Mouse (Mus musculus) right cerebral cortex, adult 18-20 months (tissue): ENCODE data around the gene Tdo2.

ENCODE experiments used
- DNase-seq: peaks from one replicate; pipeline ENCODE4 v3.0.0; 2022; ENCODE audit warnings: mixed read lengths

The Tdo2 gene

DNA sequence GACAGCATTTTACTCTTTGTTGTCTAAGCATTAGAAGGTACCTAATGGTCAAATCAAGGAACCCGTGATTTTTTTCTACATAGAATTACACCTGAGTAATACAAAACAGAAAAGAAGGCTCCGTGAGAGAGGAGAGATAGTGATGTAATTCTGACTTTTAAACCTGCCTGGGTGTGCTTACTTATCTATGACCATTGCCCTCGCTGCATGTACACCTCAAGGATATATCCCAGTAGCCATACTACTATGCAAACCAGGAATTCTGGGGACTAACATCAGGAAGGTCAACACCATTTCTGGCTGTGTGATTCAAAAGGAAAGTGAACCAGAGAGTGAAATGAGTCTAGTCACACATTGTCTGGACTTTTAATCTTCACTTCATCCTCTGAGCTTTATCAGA is 33.7 kb downstream of the Tdo2 start:
- no peak for DNase-seq

DNA sequence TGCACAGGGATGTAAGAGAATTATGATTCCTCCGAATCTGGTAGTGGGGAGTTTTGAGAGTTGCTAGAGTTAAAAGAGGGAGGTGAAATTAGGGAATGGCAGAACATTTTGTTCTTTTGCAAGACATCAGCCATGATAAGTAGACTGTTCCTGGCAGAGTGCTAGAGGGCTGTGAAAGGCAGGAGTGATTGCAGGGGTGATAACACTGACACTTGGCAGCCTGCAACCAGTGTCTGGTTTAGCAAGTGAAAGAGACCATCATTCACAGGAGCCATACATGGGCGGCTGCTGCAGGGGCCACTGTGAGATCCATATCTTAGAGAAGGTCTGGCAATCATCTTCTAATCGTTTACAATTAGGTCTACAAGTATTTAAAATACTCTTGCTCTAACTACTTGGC is 37.1 kb downstream of the Tdo2 start:
- no peak for DNase-seq

DNA sequence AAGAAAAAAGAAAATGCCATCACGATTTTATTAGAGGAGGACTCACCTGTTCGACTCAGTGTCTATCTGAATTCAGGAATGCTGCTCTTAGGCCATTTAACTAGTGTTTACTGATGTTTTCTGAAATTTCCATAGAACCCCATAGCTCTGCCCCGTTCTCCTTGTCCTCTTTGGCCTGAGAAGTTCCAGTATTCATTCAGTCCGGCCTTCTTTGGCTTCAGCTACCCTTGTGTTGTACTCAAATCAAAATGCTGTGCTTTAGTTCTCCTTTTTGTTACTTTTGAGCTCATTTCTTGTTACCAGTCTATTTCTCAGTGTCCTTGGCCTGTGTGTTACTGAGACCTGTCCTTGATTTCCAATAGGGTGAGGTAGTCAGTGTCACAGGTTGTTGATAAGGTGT is 42.7 kb downstream of the Tdo2 start:
- no peak for DNase-seq

DNA sequence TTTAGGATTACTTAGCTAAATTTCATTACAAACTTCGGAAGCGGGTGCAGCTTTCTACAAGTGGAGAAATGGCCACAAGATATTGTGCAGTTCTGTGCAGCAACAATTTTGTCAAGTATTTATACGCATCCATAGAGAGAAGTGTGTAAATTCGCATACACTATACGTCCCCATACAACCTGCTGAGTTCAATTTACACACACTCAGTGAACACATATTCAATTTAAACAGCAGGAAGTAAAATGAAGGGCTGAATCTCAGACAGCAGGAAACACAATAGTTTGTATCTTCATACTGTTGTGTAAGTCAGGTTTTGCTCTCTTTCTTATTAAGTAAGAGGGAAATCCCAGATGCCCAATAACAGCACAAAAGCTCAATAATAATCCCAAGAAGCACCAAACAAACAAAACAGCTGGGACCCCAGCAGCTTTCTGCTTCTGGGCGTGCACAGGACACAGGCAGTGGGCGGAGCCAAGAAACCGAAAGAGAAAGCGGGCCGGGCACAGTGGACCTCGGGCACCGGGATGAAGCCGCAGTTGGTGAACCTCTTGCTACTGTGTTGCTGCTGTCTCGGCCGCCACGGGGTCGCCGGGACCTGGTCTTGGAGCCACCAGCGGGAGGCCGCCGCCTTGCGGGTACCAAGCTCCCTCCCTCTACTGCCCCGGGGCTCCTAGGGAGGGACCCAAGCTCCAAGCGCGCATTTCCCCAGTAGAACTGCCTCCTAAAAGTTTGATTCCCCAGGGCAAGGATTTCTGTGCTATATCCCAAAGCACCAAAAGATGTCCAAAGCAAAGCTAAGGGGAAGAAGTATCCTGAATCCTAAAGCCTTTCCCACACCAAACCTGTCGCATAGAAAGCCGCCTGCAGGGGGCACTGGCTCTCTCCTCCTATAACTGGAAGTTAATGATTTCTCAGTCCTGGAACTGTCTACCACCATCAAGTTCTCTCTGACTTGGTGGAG is 43.6 kb downstream of the Tdo2 start, which contains the start of gene Ctso:
Ctso (plus strand) TSS at position 461 of the 961 bp plus-strand sequence.
- peak; percentile 86 for DNase-seq

DNA sequence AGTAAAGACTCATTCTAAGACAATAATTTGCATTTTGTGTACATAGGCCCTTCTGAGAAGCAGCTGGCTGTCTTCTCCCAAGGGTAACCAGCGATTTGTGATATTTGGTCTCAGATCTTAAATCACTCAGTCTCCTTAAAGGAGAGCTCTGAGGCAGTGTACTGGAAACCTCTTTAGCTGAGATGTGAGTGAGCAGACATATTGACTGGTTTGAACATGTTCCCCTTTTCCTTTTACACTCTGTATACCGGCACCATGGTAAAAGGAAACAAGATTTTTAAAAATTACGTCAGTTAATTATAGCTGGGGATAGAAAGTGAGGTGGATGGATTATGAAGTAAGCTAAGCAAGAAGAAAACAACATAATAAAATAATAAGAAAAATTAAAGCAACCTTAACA is 44.3 kb downstream of the Tdo2 start:
- no peak for DNase-seq

DNA sequence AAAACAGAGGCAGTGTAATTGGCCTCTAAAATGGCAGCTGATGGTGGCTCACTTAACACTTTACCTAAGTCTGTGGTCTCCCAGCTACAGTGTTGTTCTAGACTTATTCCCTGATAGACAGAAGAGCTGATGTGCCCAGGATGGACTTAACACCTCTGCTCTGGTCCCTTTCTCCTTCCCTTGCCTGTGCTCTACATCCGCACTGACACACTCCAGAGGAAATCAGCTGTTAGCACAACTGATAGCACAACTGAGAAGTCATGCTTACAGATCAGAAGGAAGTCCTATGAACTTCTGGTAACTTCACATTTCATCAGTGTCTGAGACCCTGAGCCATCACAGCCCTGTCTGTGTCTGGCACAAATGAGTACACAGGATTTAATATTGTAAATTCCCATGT is 46.9 kb downstream of the Tdo2 start:
- no peak for DNase-seq

DNA sequence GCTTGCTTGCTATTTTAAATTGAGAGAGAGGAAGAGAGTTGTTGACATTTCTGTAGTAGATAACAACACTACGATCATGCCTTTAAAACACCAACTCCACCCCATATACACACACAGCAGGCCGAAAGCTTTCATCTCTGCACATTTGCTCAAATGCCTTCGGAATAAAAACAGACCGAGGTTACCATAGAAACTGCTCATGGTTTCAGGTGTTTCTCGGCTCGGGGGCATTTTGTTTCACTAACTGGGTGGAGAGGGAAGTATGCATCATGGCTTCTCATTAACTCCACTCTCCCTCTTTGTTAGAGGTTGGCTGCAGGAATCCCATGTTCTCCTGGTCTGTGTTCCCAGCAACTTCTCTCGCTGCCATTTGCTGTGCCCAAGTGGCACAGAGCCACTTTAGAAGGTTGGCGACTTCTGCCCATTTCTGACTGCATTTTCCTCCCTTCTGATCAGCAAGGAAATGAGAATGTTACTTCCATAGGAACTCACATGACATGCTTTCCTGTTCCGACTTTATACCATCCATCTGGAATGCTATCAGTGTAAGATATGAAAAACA is 49.2 kb downstream of the Tdo2 start:
- no peak for DNase-seq

DNA sequence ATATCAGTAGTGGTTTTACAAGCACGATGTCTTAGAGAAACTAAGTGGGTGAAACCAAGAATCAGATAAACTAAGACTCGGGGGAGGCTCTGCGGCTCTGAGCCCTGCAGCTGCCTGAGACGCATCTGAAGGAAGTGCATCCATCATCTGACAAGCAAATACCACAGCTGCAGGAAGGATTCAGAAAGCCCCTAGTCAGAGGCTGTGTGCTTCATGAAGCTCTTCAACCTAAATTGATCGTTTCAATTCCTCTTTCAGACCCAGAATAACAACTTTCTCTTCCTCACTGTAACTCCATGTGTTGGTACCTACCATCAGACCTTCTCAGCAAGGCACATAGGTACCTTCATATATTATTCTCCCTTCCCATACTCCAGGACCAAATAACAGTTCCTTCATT is 50.1 kb downstream of the Tdo2 start:
- DNase-seq, result no peak

DNA sequence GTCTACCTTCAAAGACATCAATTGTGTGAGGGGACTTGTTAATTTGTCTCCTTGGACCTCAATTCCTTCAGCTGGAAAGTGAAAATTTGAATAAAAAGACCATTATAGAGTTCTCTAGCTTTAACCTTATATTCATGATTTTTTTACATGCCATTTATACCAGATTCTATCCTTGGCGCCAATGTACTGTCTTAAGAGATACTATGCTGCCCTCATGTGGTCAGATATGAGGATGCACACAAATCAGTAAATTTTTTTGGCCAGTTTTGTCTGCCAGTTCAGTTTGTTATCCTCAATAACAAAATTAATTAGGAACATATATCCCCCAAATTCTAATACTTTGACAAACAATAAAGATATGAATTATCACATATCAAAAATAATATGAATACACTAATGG is 51.1 kb downstream of the Tdo2 start:
- DNase-seq, result peak; percentile 63

DNA sequence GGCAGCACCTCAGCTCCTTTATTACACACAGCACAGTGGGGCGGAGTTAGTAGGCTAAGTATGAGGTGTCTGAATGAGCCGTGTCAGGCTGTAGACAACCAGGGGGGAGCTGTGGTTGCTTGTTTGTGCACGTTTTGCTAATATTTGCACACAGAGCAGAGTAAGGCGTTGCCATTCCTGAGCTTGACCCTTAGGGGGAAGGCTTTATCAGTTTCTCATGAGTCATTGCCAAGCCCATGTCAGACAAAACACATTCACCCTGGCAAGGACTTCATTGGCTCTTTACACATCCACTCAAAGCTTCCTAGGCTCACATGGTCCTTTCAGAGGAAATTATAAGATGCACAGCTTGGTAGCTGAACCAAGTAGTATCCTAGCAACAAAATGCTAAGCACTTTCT is 53.1 kb downstream of the Tdo2 start:
- no peak for DNase-seq

DNA sequence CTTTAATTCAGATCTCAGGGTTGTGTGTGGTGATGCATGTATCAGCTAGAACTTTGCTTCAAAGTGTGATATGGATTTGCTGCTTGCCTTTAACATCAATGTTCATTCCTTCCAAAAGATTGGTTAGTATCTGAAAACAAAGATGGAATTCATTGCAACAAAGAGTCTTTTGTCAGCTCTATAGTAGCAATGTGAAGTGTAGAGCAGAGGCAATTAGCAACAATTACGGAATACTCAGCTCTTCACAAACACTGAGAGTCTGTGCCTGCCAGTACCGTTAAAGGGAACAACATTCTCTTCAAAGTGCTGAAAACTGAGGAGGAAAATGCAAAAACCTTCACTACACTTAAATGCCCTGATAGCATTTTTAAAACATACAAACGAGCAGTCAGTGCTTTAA is 56.3 kb downstream of the Tdo2 start:
- no peak for DNase-seq

DNA sequence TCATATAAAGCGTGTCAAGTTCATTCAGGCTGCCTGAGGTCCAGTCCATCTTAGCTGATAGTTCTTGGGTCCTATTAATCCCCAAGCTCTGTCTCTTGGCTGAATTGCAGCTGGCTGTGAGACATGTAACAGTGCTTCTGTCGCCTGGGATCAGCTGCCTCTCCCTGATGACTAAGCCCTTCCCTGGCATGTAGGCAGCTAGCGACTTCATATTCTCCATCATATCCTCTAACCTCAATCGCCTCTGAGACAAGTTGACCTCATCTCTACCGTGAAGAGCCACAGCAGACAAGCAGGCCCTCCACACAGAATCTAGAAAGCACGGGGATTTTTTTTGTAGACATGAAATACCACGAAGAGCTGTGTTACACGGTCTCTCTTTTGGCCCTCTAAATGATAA is 57.8 kb downstream of the Tdo2 start:
- DNase-seq, result no peak

DNA sequence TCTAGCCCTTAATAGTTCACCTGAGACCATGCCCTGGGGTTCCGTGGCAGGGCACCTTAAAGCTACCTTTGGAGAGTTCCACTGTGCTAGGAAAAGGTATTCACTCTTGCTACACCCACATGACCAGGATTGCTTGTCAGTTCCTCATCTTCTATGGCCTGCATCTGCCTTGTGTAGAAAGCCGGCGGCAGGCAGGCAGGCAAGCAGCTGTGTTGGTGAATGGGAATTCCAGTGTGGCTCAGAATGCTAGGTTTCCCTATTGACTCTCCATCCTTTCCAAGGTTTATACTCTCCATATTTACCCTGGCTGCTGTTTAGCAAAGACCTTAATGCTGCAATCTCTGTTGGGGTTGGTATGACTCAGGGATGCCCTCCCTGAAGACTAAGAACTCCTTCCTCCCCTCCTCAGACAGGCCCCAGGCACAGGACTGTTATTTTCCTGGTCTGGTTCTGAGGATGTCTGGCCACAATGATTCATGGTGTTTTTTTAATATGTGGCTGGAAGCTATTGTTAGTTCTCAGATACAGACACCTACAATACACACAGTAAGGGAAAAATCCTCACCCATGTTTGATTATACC is 58.6 kb downstream of the Tdo2 start:
- DNase-seq, result no peak

DNA sequence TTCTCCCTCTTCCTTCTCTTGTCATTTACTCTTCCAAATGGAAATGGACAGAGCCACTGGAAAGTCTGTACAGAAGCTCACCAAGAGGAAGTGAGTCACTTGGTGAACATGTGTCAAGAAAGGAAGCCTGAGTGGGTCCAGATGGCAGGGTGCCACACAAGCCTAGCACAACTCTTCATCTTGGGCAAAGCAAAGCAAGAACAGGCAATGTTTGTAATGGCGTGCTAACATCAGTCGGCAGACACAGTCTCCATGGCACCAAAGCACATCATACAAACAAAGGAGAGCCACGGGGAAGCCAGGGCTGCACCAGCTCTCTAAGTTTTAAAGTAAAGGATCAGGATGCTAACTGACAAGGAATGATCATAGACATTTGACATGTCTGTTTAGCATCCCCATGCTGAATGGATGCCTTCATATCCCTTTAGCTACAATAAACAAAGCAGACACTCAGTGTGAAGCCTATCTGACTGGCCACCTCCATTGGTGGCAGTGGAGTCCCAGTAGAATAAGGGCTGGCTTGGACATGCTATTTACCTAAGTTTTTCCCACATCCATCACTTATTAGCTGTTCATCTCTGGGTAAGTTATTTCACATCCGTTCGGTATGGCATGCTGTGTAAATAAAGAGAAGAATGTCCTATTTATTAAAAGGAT is 59.8 kb downstream of the Tdo2 start:
- DNase-seq, result peak; percentile 57

DNA sequence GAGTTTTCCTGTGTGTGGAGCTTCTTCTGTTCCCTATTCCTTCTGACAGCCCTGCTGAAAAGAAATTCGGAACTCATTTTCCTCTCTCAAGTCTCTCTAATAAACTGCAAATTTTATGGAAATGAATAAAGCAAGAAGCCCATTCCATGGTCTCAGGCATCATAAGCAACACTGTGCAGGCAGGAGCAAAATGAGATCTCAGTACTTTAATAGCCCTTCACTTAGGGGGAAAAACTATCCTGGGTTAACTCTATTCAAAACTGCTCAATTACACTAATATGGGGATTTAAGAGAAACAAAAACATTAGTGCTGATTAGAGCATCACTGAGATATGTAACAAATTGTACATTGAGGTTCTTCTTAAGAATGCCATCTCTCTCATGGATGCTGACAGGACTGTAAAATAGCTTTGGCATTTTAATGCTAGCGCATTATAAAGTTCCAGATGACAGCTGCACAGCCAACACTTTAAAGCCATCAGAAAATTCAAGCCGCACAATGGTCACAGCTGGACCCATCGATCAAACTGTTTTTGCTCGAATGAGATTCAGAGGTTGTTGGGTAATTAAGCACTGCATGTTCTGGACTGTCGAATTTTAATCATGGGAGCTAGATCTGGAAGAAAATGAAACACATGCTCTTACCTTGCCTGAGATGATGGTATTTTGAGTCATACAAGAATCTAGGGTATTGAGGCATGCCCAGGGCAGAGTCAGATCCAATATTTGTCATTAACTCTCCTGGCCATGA is 65.5 kb downstream of the Tdo2 start:
- DNase-seq, result no peak
